Mouse (Mus musculus): ENCODE data around the gene Xbp1. TPM values are rescaled to one million over a fixed set of nuclear protein-coding genes. Genes with fewer than 3 reads are reported as not detected.

Gene Xbp1
- polyA plus RNA-seq, 1 experiment from 2014 or later = 135 TPM

DNA sequence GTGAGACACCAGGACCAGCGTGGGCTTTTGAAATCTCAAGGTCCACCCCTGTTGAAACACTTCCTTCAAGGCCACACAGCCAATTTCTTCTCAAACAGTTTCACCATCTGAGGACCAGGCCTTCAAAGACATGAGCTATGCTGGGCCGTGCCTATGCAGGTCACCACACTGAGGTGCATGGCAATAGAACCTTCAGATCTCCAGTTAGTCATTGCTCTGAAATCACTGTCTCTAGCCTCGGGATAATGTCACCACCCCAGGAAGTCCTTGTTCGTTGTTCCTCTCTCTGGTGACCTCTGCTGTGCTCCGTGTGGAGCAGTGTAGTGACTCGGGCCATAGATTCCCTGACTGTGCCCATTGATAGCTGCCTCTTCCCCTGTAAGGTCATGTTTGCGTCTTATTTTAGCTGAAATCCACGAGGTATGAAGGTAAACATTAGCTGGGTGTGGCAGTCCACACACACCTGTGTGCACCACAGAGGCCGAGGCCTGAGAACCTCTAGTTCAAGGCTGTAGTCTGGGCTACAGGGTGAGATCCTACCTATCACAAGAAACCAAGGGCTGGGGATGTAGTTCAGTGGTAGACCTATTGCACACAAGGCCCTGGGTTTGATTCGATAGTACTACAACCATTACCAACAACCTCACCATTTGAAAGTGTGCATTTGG lies 29.3 kb upstream of the Xbp1 start:
- Histone ChIP-seq H3K9ac (replicated peaks; ENCODE audit: low read depth, low read length) (no peak overlapping the region), H3K4me1 (replicated peaks; ENCODE audit: control insufficient read depth, insufficient read depth, low read length) (no peaks in the 10 kb centered on the region), H3K9me3 (ENCODE audit: control insufficient read depth, low read length) (no peaks in the 10 kb centered on the region), H3K4me3 (replicated peaks; ENCODE audit: low read length) (no peak overlapping the region), H3K27ac (ENCODE audit: low read length) (no peak overlapping the region), H3K36me3 (ENCODE audit: control insufficient read depth, insufficient read depth) (no peaks in the 10 kb centered on the region), H3K4me2 (ENCODE audit: low read length) (no peak overlapping the region), H3K27me3 (replicated peaks; ENCODE audit: control insufficient read depth, insufficient read depth, low read length) (no peaks in the 10 kb centered on the region)
- 87% methylated on average over 10 of the region's 10 CpGs for WGBS
- ATAC-seq = no peak

- ATAC-seq = no peak
These were observed 28.5 kb upstream of the Xbp1 start for GRCm38 (mm10) chr11:5491912-5492311.

GRCm38 (mm10) chr11:5493869-5494268 lies 26.6 kb upstream of the Xbp1 start:
- Histone ChIP-seq H3K9ac (replicated peaks; ENCODE audit: low read depth, low read length) (no peak overlapping the region), H3K9me3 (ENCODE audit: control insufficient read depth, low read length) (no peaks in the 10 kb centered on the region), H3K4me2 (ENCODE audit: low read length) (no peak overlapping the region), H3K4me3 (replicated peaks; ENCODE audit: low read length) (no peak overlapping the region), H3K27ac (ENCODE audit: low read length) (no peak overlapping the region), H3K36me3 (ENCODE audit: control insufficient read depth, insufficient read depth) (no peaks in the 10 kb centered on the region), H3K4me1 (replicated peaks; ENCODE audit: control insufficient read depth, insufficient read depth, low read length) (no peaks in the 10 kb centered on the region), H3K27me3 (replicated peaks; ENCODE audit: control insufficient read depth, insufficient read depth, low read length) (no peaks in the 10 kb centered on the region)
- WGBS = 64% methylated on average over 2 of the region's 2 CpGs
- ATAC-seq = no peak

More at GRCm38 (mm10) chr11:5491912-5492311, 28.5 kb upstream of the Xbp1 start:
- no peaks in the 10 kb centered on the region for H3K9me3 ChIP-seq (ENCODE audit: control insufficient read depth, low read length)
- H3K4me3 ChIP-seq (replicated peaks; ENCODE audit: low read length) = no peak overlapping the region
- no peaks in the 10 kb centered on the region for H3K4me1 ChIP-seq (replicated peaks; ENCODE audit: control insufficient read depth, insufficient read depth, low read length)
- H3K36me3 ChIP-seq (ENCODE audit: control insufficient read depth, insufficient read depth) = no peaks in the 10 kb centered on the region
- WGBS = 83% methylated on average over 7 of the region's 7 CpGs
- no peak overlapping the region for H3K27ac ChIP-seq (ENCODE audit: low read length)
- no peak overlapping the region for H3K9ac ChIP-seq (replicated peaks; ENCODE audit: low read depth, low read length)
- no peaks in the 10 kb centered on the region for H3K27me3 ChIP-seq (replicated peaks; ENCODE audit: control insufficient read depth, insufficient read depth, low read length)
- no peak overlapping the region for H3K4me2 ChIP-seq (ENCODE audit: low read length)

DNA sequence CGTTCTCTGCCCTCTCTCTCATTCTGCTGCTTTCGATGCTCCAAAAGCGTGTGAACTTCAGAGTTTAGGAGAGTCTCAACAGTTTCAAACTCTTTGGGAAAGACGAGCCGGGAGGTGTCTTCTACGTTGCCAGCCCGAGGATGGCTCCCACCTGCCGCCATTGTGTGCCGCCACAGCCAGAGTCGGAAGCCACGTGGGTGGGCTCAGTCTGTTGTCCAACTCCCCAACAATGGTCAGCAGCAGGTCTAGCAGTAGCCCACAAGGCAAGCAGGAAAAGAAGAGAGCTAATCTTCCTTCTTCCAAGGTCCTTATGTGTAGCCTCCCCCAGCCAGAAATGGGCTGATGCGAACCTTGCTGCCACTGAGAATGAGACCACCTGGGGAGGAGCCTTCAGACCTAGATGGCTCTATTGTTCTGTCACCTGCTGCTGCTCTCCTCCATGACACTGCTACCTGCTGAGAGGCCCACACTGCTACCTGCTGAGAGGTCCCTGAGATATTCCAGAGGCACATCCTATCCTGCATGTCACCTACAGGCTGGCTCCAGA lies 25.1 kb upstream of the Xbp1 start:
- H3K9me3 ChIP-seq (ENCODE audit: control insufficient read depth, low read length) = no peaks in the 10 kb centered on the region
- ATAC-seq = no peak
- no peaks in the 10 kb centered on the region for H3K4me1 ChIP-seq (replicated peaks; ENCODE audit: control insufficient read depth, insufficient read depth, low read length)
- no peaks in the 10 kb centered on the region for H3K27me3 ChIP-seq (replicated peaks; ENCODE audit: control insufficient read depth, insufficient read depth, low read length)
- no peak overlapping the region for H3K9ac ChIP-seq (replicated peaks; ENCODE audit: low read depth, low read length)
- no peak overlapping the region for H3K4me3 ChIP-seq (replicated peaks; ENCODE audit: low read length)
- no peak overlapping the region for H3K27ac ChIP-seq (ENCODE audit: low read length)
- no peak overlapping the region for H3K4me2 ChIP-seq (ENCODE audit: low read length)
- no peaks in the 10 kb centered on the region for H3K36me3 ChIP-seq (ENCODE audit: control insufficient read depth, insufficient read depth)
- WGBS = 52% methylated on average over 12 of the region's 12 CpGs

GRCm38 (mm10) chr11:5495906-5496305 lies 24.6 kb upstream of the Xbp1 start:
- no peak overlapping the region for H3K4me3 ChIP-seq (replicated peaks; ENCODE audit: low read length)
- H3K27ac ChIP-seq (ENCODE audit: low read length) = no peak overlapping the region
- no peaks in the 10 kb centered on the region for H3K36me3 ChIP-seq (ENCODE audit: control insufficient read depth, insufficient read depth)
- WGBS = 81% methylated on average over 5 of the region's 5 CpGs
- no peaks in the 10 kb centered on the region for H3K27me3 ChIP-seq (replicated peaks; ENCODE audit: control insufficient read depth, insufficient read depth, low read length)
- no peaks in the 10 kb centered on the region for H3K9me3 ChIP-seq (ENCODE audit: control insufficient read depth, low read length)
- H3K4me1 ChIP-seq (replicated peaks; ENCODE audit: control insufficient read depth, insufficient read depth, low read length) = no peaks in the 10 kb centered on the region
- no peak overlapping the region for H3K4me2 ChIP-seq (ENCODE audit: low read length)
- no peak for ATAC-seq
- H3K9ac ChIP-seq (replicated peaks; ENCODE audit: low read depth, low read length) = no peak overlapping the region

GRCm38 (mm10) chr11:5496559-5497248 lies 23.8 kb upstream of the Xbp1 start:
- Histone ChIP-seq H3K4me1 (replicated peaks; ENCODE audit: control insufficient read depth, insufficient read depth, low read length) (no peaks in the 10 kb centered on the region), H3K4me2 (ENCODE audit: low read length) (no peak overlapping the region), H3K4me3 (replicated peaks; ENCODE audit: low read length) (no peak overlapping the region), H3K9ac (replicated peaks; ENCODE audit: low read depth, low read length) (no peak overlapping the region), H3K27me3 (replicated peaks; ENCODE audit: control insufficient read depth, insufficient read depth, low read length) (no peaks in the 10 kb centered on the region), H3K36me3 (ENCODE audit: control insufficient read depth, insufficient read depth) (no peaks in the 10 kb centered on the region), H3K9me3 (ENCODE audit: control insufficient read depth, low read length) (no peaks in the 10 kb centered on the region), H3K27ac (ENCODE audit: low read length) (no peak overlapping the region)
- WGBS = 92% methylated on average over 13 of the region's 13 CpGs
- no peak for ATAC-seq

DNA sequence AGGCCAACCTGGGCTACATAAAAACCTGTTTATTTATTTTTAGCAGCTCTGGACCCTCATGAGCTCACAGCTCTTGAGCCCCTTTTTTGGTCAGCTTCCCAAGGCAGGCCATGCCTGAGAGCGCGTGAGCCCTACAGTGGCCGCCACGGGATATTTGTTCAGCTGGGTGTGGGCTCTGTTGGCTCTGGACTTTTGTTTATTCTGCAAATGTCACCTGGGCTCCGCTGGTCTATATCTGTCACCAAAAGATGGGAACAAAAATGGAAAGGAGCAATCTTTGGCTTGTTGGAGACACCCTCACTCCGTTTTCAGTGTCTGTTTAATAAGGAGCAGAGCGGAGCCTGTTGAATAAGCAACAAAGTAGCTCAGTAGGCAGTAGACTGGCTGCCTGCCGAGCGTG lies 22.0 kb upstream of the Xbp1 start:
- H3K9ac ChIP-seq (replicated peaks; ENCODE audit: low read depth, low read length) = no peak overlapping the region

GRCm38 (mm10) chr11:5498931-5499661 lies 21.4 kb upstream of the Xbp1 start:
- no peak for ATAC-seq
- Histone ChIP-seq H3K9ac (replicated peaks; ENCODE audit: low read depth, low read length) (no peak overlapping the region), H3K4me3 (replicated peaks; ENCODE audit: low read length) (no peak overlapping the region), H3K27me3 (replicated peaks; ENCODE audit: control insufficient read depth, insufficient read depth, low read length) (no peaks in the 10 kb centered on the region), H3K36me3 (ENCODE audit: control insufficient read depth, insufficient read depth) (no peaks in the 10 kb centered on the region), H3K27ac (ENCODE audit: low read length) (no peak overlapping the region), H3K4me1 (replicated peaks; ENCODE audit: control insufficient read depth, insufficient read depth, low read length) (no peaks in the 10 kb centered on the region), H3K4me2 (ENCODE audit: low read length) (no peak overlapping the region), H3K9me3 (ENCODE audit: control insufficient read depth, low read length) (no peaks in the 10 kb centered on the region)
- WGBS = 83% methylated on average over 13 of the region's 13 CpGs

More for the DNA sequence above, 22.0 kb upstream of the Xbp1 start:
- 84% methylated on average over 9 of the region's 9 CpGs for WGBS
- no peak for ATAC-seq
- Histone ChIP-seq H3K4me3 (replicated peaks; ENCODE audit: low read length) (no peak overlapping the region), H3K9me3 (ENCODE audit: control insufficient read depth, low read length) (no peaks in the 10 kb centered on the region), H3K27me3 (replicated peaks; ENCODE audit: control insufficient read depth, insufficient read depth, low read length) (no peaks in the 10 kb centered on the region), H3K4me1 (replicated peaks; ENCODE audit: control insufficient read depth, insufficient read depth, low read length) (no peaks in the 10 kb centered on the region), H3K4me2 (ENCODE audit: low read length) (no peak overlapping the region), H3K36me3 (ENCODE audit: control insufficient read depth, insufficient read depth) (no peaks in the 10 kb centered on the region), H3K27ac (ENCODE audit: low read length) (no peak overlapping the region)

DNA sequence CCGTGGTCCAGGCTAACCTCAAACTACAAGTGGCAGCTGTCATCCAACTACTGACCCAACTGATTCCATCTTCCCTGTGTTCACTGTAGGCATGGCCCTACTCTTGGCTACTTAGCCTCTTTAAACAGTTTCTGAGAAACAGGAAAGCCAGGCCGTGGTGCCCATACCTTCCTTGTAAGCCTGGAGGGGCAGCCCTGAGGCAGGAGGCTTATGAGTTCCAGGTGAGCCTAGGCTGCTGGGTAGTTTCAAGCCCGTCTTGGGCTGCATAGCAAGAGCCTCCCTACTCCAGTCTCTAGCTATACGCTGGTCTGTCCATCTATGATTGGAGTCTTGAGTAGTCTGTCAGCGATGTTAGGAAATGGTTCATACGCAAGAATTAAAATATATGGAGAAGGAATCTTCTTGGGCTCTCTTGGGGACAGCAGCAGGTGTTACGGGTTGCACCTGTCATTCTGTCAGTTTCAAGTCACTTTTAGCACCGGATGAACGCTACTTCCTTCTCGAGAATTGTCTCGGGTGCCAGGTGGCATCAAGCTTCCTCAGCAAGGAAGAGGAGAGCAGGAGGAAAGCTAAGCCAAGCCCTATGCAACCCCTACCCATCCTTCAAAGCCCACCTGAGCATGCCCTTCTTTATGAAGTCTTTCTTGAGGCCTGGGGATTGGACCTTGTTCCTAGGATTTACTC lies 20.4 kb upstream of the Xbp1 start:
- ATAC-seq = no peak
- no peaks in the 10 kb centered on the region for H3K9me3 ChIP-seq (ENCODE audit: control insufficient read depth, low read length)
- no peak overlapping the region for H3K9ac ChIP-seq (replicated peaks; ENCODE audit: low read depth, low read length)
- H3K4me2 ChIP-seq (ENCODE audit: low read length) = no peak overlapping the region
- H3K4me3 ChIP-seq (replicated peaks; ENCODE audit: low read length) = no peak overlapping the region
- no peaks in the 10 kb centered on the region for H3K36me3 ChIP-seq (ENCODE audit: control insufficient read depth, insufficient read depth)
- no peaks in the 10 kb centered on the region for H3K4me1 ChIP-seq (replicated peaks; ENCODE audit: control insufficient read depth, insufficient read depth, low read length)
- no peaks in the 10 kb centered on the region for H3K27me3 ChIP-seq (replicated peaks; ENCODE audit: control insufficient read depth, insufficient read depth, low read length)
- H3K27ac ChIP-seq (ENCODE audit: low read length) = no peak overlapping the region
- 89% methylated on average over 11 of the region's 11 CpGs for WGBS

Data from forebrain, embryonic 16.5 days (tissue).